Mouse (Mus musculus): ENCODE results near the gene Gypa.

Gypa gene

DNA sequence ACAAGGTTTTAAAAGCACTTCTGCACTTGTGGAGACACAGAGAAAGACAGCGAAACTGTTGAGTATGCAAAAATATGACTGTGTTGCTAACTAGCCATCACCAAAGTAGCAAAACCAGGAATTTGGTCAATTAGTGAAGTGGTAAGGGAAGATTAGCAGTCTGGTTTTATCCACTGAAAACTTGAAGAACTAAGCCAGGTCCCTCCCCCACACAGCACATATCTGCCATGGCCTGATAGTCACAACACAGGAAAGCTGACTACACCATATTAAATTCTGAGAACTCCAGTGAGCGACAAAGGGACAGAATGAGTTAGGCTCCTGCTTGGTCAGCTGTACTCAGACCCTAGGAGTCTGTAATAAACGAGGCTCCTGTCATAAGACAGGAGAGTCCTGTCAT is 57.7 kb downstream of the Gypa start:
- no peak for DNase-seq

DNA sequence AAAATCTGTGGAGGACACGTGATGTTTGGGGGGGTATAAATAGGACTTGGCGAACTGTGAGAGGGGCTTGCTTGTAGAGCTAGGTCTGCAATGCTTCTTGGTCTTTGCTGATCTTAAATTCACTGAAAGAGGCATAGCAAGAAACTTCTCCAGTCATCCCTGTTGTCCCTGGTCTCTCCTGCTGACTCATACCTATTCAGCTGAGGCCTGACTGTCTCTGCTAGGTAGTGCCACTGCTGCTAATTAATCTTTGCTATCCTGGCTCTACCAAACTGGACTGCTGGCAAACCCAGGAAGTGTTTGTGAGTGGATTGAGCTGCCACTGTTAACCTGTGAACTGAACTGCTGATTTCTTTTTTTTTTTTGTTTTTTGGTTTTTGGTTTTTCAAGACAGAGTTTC is 61.4 kb downstream of the Gypa start:
- no peak for DNase-seq

All from kidney, postnatal 4 days (tissue).